Mouse (Mus musculus): Measurements from ENCODE around the gene Trem3.

Gene Trem3

DNA sequence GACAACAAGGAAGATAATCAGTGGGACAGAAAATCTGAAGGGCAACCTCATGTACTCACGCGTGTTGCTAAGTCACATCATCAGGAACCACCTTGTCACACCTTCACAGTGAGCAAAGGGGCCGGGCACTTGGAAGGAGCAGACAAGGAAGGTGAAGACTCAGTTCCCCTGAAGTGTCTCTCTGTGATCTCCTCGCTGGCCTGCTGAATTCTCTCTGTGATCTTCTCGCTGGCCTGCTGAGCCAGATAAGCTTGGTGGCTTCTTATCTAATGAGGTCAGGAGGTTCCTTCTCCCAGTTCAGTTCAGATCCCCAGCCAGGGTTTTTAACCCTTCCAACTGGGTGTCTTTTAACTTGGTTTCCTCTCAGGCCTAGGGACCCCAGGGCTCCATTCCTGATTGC lies 24.6 kb downstream of the Trem3 start:
- no peak for DNase-seq

DNA sequence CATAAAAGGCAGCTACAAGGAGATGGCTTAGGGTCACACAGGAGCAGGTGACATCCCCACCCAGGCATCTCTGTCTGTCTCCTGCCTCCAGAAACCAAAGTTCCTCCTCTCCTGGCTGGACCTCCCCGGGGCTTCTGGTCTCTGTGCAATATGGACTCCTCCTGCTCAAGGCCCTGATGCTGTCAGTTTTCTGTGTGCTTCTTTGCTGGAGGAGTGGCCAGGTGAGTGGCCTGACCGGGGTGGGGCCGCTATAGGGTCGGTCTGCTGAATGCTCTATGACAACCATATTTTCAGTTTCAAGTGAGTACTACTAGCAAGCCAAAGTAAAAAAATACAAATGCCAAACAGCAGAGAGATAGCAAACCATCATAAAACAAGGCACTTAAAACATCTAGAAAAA lies 25.0 kb downstream of the Trem3 start:
- DNase-seq: no peak

DNA sequence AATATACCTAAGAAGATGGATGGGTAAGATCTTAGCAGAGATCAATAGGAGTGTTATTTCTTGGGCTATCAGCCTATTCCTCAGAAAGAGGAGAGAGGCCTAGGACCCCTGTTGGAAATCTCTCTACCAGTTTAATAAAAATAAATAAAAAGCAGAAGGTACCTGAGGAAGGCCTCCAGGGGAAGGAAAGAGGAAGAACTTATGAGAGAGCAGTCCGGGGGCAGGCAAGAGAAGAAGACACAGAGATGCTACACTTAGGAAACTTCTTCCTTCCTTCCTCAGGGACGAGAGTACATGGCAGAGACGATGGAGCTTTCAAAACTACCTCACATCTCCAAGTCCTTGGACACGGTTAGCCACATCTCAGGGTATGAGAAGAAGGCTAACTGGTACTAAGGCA lies 26.5 kb downstream of the Trem3 start:
- DNase-seq: no peak

DNA sequence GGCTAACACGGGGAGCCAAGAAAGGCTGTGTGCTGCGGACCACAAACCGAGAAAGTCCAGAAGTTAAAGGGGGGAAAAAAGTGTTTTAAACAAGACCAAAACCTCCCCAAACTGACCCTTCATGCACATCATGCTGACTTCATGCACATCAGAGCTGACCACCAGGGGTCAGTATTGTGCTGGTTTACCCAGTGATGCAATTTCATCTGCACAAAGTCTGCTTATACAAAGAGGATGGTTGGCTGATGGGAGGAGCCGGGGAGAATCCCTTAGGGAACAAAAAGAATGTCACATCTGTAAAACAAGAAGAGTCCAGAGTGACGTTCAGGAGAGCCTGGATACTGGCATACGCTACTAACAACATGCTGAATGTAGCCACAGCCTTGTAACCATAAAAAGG lies 27.3 kb downstream of the Trem3 start:
- DNase-seq: peak; percentile 69 to 77

DNA sequence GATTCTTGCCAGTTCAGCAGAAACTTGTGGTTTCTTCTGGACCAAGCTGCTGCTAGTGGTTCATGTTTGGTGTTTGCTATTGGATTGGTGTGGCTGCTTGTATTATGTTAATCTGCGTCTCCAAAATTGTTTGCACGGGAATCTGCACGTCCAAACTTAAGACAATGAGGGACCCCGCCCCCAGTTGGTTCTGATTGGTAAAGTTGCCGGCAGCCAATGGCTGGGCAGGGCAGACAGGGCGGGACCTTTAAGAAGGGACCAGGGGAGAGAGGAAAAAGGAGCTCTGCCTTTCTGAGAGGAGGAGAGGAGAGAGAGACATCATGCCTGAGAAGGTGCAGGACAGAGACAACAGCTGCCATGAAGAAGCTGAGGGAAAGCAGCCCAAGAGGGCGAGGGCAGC lies 28.2 kb downstream of the Trem3 start:
- no peak for DNase-seq

DNA sequence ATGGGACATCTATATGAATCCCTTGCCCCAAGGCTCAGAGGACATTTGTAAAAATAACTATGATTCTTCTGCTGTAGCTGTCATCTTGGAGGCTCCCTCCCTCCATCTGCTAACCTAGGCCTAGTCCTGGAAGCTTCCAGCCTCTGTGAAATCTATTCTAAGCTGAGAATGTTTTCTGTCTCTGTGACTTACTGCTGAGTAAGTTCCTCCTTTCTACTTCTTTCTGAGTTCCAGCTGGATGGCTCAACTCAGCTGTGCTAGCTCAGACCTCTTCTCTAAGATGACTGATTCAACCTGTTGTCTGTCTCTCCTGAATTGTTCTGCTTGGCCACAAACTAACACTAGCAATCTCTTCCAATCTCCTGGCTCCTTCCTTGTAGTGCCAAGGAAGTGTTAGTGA lies 30.8 kb downstream of the Trem3 start:
- no peak for DNase-seq

DNA sequence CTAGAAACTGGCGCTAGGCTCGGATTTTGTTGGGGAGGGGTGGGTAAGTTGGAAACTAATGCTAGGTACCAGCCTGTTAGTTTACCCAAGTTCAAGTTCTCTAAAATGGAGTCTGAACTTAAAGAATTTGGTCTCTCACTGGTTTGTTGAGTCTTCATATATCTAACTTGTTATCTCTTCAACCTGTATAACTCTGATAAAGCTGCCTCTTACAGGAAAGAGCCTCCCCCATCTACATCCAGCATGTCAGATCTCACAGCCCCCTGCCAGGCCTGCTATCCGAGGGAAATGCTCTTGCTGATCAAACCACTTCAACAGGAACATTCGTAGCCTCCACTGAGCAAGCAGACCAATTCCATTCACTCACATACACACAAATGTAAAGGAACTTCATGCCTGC lies 31.4 kb downstream of the Trem3 start:
- DNase-seq: no peak

DNA sequence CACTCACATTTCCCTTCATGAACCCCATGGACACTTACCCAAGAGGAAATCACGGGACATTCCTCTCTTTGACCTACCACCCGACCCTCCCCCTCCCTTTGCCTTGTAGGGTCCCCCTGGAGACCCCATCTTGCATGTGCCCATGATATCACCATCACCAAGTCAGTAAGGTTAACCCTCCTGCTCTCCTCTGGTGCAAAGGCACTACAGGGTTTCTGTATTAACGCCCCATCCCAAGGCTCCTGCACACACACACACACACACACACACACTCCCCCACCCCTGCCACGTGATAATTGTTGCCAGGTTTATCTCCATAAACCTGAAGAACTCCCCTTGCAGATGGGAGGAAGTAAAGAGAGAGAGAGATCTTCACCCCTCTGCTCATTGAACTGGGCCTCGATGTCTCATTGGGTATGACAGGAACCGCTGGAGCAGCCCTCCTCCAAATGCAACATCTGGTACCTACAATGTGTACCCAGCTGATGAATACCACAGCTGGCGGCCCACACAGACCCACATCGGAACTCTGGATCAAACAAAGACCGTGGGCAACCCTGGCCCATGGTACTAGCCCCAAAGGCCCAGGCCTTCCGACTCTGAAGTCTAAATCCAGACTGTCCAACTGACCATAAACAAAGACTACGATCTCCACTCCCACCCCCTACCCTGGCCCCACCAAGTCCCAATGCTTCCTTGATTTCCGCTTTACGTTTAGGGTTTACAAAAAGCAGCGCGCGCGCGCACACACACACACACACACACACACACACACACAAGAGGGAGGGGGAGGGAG lies 33.6 kb downstream of the Trem3 start:
- peak; percentile 15 to 16 for DNase-seq

DNA sequence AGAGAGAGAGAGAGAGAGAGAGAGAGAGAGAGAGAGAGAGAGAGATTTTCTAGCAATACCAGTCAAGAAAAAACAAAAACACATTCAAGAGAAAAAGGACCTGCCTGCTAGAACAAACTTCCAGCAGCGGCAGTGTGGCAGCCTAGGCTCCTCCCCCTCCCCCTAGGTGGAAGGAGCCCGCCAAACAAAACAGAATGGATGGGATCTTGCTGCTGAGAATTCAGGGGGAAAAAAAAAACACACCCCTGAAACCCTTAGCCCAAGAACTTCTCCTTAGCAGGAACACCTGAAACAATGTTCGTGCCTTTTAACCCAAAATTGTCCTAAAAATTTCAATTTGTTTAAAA lies 34.1 kb downstream of the Trem3 start:
- no peak for DNase-seq

DNA sequence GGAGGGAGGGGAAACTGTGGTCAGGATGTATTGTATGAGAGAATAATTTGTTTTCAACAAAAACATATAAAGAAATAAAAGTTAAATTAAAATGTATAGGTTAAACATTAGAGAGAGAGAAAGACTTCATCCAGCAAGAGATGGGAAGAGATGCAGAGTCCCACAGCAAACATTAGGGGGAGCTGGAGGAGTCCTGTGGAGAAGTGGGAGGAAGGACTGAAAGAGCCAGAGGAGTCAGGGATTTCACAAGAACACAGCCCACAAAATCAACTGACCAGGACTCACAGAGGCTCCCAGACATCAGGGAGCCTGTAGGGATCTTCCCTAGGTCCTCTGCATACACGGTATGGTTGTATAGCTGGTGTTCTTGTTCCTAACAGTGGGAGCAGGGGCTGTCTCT lies 39.2 kb downstream of the Trem3 start:
- no peak for DNase-seq

DNA sequence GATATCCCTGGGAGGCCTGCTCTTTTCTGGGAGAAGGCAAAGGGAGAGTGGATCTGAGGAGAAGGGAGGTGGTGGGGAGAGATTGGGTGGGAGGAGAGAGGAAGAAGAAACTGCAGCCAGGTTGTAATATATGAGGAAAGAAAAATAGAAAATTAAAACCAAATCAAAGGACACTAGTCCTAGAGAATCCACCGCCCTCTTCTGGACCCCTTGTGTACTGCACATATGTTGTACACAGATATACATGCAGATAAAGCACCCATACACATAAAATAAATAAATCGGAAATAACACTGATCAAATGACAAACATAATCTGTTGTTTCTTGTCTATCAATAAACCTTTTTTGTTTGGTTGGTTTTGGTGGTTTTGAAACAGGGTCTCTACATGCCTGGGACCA lies 39.7 kb downstream of the Trem3 start:
- peak in 1 of 2 experiments; percentile 33 for DNase-seq

DNA sequence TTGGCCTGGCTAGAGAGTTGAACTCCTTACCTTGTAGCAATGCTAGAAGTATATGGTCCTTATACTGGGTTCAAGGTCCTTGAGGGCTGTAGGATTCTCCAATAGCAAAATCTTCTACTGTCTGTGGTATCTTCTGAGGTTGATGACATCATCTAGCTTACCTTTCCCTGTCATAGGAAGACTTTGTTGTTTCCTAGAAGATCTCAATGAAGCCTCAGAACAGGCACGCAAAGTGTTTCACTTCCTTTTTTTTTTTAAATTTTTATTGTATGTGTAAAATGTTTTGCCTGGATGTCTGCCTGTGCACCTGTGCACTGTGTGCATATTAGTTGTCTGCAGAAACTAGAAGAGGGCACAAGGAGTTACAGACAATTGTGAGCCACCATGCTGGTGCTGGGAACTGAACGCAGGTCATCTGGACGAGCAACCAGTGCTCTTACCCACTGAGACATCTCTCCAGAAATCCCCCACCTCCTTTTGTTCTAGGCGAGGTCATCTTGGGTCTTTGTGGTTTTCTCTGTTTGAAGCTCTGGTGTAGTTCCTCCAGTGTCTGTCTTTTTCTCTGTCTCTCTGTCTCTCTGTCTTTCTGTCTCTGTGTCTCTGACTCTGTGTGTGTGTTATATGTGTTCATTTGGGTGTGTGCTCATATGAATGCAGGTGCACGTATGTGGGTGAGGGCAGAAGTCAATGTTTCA lies 46.1 kb downstream of the Trem3 start:
- DNase-seq: no peak

DNA sequence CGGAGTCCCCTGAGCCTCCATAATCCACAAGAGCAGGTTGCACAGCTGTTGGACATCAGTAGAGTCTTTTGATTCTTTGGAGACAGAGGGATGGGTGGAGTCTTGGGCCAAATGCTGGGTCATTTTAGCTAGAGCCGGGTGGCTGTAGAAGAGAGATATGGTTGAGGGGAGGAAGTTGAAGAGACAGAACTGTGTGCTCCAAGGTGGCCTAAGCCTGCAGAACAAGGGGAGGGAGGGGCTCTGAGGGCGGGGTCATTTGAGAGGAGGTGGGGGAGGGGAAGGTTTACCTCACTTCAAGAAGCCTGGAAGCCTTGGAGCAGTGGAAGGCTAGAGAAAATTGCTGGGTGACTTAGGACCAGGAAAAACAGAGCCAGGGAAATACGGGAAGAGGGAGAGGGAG lies 51.6 kb downstream of the Trem3 start, which contains the start of gene Treml2:
TSS of gene Treml2 (plus strand) at position 296 of the 400 bp plus-strand sequence.
- no peak for DNase-seq

DNA sequence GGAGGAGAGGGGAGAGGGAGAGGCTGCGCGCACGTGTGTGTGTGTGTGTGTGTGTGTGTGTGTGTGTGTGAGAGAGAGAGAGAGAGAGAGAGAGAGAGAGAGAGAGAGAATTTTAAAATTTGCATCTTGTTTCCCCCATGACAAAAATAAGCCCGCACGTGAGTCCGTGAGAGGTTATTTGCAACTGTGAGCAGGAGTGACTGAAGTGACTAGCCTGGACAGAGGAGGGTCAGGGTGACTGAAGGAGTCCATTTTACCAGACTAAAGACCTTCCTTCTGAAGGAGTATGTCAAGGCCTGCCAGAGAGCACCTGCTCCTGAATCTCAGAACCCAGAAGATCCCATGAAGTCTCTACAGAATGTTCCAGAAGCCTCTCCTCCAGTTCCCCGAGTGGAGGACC lies 52.2 kb downstream of the Trem3 start:
- DNase-seq: peak in 1 of 2 experiments; percentile 20

DNA sequence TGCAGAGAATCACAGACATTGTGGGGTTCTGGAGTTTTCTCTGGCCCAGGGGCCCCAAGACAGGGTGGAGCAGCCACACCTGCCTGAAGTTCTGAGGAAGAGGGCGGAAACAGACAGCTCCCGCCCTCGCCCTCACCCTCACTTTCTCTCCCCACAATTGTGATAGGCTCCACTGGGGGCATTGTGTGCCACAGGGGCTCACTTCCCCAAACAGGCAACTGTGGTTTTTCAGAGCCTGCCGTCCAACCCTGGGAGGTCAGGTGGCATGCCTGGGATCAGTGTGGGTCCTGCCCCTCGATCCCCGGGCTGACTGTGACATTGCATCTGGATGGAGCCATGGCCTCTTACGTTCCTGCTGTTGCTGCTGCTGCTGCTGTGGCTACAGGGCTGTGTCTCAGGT lies 52.6 kb downstream of the Trem3 start:
- DNase-seq: peak; percentile 79 to 83

DNA sequence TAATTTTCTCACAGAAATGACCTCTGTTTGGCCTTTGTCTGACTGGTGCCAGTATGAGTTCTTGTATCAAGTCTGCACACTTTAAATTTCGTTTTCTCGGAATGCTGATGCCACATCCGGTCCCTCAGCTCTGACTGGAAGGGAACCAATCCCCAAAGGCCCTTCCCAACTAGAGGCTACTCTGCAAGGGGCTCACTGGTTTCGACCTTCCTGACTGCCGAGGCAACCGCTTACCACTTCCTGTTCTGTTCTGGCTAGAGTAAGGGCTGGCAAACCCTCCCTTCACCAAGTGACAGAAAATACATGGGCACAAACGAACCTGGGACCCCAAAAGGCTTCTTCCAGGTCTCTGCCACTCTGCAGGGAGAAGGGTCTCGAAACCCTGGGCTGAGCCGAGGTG lies 53.3 kb downstream of the Trem3 start:
- peak; percentile 70 to 75 for DNase-seq

DNA sequence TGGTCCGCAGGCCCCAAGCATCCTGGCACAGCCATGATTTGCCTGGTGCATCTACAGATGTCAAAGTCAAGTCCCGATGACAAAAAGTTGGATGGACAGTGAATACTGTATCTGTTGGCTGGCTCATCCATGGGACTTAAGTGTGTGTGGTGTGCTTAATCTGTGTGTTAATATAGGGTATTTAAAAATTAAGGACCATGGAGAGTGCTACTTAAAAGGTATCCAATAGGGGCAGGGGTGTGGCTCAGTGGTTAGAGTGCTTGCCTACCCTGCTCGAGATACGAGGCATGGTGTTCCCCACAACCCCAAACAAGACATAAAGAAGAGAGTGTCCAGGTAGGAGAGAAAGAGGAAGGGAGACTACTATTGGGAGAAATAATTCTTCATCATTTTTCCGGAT lies 54.2 kb downstream of the Trem3 start:
- no peak for DNase-seq

Measured in thymus, postnatal 36 days (tissue).